Mouse (Mus musculus) gastrocnemius, adult 2 months (tissue): ENCODE measurements at regions not wholly inside any gene's neighbourhood (a gene's known extent, or its start where the extent isn't known, plus 50 kb on each side); places are given as distances from the start of the nearest gene placed in this dataset.

Source experiments
- DNase-seq: peaks from one replicate; pipeline ENCODE4 v3.0.0; 2022
- H3K27ac ChIP-seq: fragments of 200-600 bp; 2 replicates; pipeline ENCODE4 v1.8.1; 2022; ENCODE audit warnings: mild to moderate bottlenecking
- H3K4me3 ChIP-seq: fragments of 200-600 bp; 2 replicates; pipeline ENCODE4 v1.8.1; 2022; ENCODE audit warnings: mild to moderate bottlenecking, moderate library complexity
- CTCF ChIP-seq: fragments of 200-600 bp; IDR thresholded peaks from 2 replicates; pipeline ENCODE4 v1.8.1; 2022; ENCODE audit warnings: antibody characterized with exemption, mild to moderate bottlenecking, moderate library complexity
- intact Hi-C: fragments of 180-260 bp; cut with DNase I; formaldehyde crosslinking; loops from one replicate; pipeline ENCODE4 v1.15.1; 2025

GRCm38 (mm10) chr10:118501571-118501970 lies 60.7 kb downstream of the Ifng start:
- no peak for DNase-seq
- TF ChIP-seq CTCF, result no peak
- no peak overlapping the region for H3K4me3 ChIP-seq
- intact Hi-C loops, result no loop called here
- H3K27ac ChIP-seq, result no peak overlapping the region

DNA sequence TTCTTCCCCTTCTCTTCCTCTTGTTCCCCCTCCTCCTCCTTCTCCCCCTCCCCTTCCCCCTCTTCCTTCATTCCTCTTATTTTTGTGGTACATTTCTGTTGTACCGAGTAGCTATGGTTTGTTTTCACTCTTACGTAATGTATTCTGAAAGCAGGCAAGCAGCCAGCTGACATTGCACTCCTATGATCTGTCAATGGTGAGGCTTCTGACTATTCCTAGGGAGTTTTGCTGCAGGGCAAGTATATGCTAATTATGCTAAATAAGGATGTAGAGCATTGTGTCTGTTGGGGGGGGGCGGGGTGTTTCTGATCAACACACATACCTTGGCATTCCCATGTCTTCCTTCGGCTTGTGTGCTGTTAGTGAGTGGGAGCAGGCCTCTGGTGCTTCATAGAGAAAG lies 64.0 kb downstream of the Ifng start:
- TF ChIP-seq CTCF, result no peak
- no peak overlapping the region for H3K27ac ChIP-seq
- H3K4me3 ChIP-seq, result no peak overlapping the region
- DNase-seq, result no peak
- intact Hi-C loops, result no loop called here

DNA sequence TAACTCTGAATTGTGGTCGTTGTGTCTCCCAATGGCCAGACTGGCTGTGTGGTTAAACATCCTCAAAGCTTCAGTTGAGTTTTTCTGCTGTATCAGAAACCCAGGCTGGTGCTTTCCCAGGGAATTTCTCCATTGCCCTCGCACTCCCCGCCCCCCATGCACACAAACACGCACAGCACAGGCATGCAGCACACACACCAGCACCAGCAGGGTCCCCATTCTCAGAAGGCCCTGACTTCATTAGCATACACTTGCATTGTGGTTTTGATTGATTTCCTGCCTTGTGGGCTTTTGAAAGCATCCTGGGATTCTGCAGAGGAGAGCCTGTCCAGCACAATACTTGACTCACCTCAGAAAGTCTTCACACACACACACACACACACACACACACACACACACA lies 65.3 kb downstream of the Ifng start:
- TF ChIP-seq CTCF, result no peak
- intact Hi-C loops, result no loop called here
- DNase-seq, result no peak
- Histone ChIP-seq H3K4me3 (no peak overlapping the region), H3K27ac (no peak overlapping the region)

DNA sequence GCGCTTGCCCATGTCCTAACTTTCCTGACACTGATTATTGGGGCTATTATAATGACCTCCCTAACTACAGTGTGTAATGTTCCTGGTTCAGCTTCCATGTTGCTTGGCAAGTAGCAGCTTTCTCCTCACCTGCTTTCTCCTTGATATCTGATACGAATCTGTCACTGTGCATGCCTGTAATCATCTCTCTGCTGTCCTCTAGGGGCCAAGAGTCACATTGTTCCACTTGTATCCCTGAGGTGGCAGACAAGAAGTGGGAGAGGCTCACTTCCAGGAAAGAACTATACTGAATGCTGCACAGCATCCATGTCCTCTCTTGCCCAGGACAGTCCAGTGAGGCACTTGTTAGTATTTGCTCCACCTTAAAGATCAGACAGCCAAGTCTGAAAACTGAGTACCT lies 66.8 kb downstream of the Ifng start:
- no peak for DNase-seq
- TF ChIP-seq CTCF, result peak; percentile 47
- intact Hi-C loops, result no loop called here
- Histone ChIP-seq H3K4me3 (no peak overlapping the region), H3K27ac (no peak overlapping the region)

DNA sequence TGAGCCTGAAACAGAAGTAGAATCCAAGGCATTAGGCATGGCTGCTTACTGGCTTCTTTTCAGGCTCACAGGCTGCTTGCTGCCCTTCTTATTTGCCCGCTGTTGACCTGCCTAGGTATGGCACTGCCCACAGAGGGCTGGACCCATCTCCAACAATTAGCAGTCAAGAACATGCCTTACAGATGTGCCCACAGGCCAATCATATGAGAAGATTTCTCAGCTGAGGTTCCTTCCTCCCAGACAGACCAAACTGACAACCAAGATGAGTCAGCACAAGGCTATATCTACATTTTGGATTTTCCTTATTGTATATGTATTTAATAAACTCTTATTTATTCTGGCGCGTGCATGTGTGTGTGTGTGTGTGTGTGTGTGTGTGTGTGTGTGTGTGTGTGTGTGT lies 76.0 kb downstream of the Ifng start:
- TF ChIP-seq CTCF, result no peak
- no peak overlapping the region for H3K27ac ChIP-seq
- no peak overlapping the region for H3K4me3 ChIP-seq
- intact Hi-C loops, result no loop called here
- no peak for DNase-seq

- no peak for DNase-seq
- intact Hi-C loops, result no loop called here
- no peak overlapping the region for H3K4me3 ChIP-seq
- H3K27ac ChIP-seq, result no peak overlapping the region
- TF ChIP-seq CTCF, result no peak
These were observed 77.1 kb downstream of the Ifng start for GRCm38 (mm10) chr10:118517995-118518394.

DNA sequence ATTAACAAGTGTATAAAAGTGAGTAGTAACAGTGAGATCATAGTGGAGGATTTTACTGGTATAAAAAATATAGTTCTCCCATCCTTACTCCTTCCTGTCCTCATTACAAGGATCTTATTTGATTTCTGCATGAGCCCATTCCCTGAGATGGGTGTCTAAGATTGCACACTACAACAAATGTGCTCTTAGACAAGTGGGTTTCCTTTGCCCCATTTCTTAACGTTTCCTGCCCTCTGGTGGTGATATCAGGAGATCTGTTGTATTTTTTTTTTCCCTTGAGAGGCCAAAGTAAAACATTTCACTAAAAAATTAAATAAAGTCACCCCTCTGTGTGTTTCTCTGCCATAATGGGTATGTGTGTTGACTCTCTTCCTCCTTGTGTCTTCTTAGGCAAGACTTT lies 105.1 kb downstream of the Ifng start:
- no peak for DNase-seq
- TF ChIP-seq CTCF, result peak; percentile 51
- intact Hi-C loops, result loop anchor here (10.0 kb wide), 1 partner anchor 101 kb away; the partner anchor contains the start of gene Ifng
- no peak overlapping the region for H3K27ac ChIP-seq
- no peak overlapping the region for H3K4me3 ChIP-seq

GRCm38 (mm10) chr10:118550201-118550600 lies 109.4 kb downstream of the Ifng start:
- intact Hi-C loops, result no loop called here
- Histone ChIP-seq H3K4me3 (no peak overlapping the region), H3K27ac (no peak overlapping the region)
- TF ChIP-seq CTCF, result no peak
- DNase-seq, result no peak

GRCm38 (mm10) chr10:118558848-118559247 lies 118.0 kb downstream of the Ifng start:
- no peak for TF ChIP-seq CTCF
- intact Hi-C loops, result no loop called here
- H3K4me3 ChIP-seq, result no peak overlapping the region
- no peak for DNase-seq
- no peak overlapping the region for H3K27ac ChIP-seq

GRCm38 (mm10) chr10:118564041-118564440 lies 123.2 kb downstream of the Ifng start:
- no peak for DNase-seq
- H3K27ac ChIP-seq, result no peak overlapping the region
- intact Hi-C loops, result no loop called here
- TF ChIP-seq CTCF, result no peak
- no peak overlapping the region for H3K4me3 ChIP-seq

- intact Hi-C loops, result no loop called here
- H3K4me3 ChIP-seq, result no peak overlapping the region
- no peak overlapping the region for H3K27ac ChIP-seq
- TF ChIP-seq CTCF, result no peak
- no peak for DNase-seq
These were observed 123.9 kb downstream of the Ifng start for GRCm38 (mm10) chr10:118564528-118565268.

DNA sequence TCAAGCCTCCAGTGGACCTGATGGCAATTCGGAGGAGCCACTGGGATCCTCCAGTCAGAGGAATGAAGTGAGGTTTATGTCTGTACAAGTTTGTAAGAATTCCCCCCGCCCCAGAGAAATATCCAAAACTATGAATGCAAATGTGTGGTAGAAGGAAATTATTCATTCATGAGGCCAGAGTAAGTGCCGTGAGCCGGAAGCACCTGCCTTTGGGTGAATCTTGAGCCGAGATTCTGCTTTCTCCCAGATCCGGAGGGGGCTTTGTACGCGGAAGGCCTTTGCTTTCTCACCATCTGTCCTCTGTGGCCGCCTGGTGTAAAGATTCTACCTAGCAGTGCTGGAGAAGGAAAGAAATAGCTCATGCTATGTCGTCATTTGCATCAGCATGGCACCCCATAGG lies 127.8 kb downstream of the Ifng start:
- intact Hi-C loops, result no loop called here
- no peak overlapping the region for H3K4me3 ChIP-seq
- H3K27ac ChIP-seq, result no peak overlapping the region
- DNase-seq, result no peak
- no peak for TF ChIP-seq CTCF

- H3K27ac ChIP-seq, result peak overlapping the region; percentile 6; the same call in 1 of the 2 replicates
These were observed 128.6 kb downstream of the Ifng start for GRCm38 (mm10) chr10:118569424-118569823.

DNA sequence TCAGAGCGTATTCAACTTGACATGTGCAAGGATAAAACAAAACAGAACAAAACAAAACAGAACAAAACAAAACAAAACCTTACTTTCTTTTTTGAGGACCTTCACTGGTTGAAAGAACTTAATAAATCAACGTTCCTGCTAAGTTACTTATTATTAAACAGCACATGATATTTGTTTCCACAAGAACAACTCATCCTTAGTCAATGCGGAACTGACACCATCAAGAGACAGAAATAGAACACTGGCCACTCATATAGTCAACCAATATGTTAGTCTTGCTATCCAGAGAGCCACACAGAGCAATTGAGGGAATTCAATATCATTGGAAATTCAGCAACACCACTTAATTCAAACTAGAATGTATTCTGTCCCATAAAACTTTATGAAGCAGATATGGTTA lies 132.4 kb downstream of the Ifng start:
- DNase-seq, result no peak
- TF ChIP-seq CTCF, result no peak
- Histone ChIP-seq H3K27ac (no peak overlapping the region), H3K4me3 (no peak overlapping the region)
- intact Hi-C loops, result no loop called here

More at GRCm38 (mm10) chr10:118569424-118569823, 128.6 kb downstream of the Ifng start:
- intact Hi-C loops, result no loop called here
- DNase-seq, result peak; percentile 38
- H3K4me3 ChIP-seq, result no peak overlapping the region
- TF ChIP-seq CTCF, result no peak

GRCm38 (mm10) chr10:118575570-118575969 lies 134.7 kb downstream of the Ifng start:
- intact Hi-C loops, result no loop called here
- DNase-seq, result no peak
- no peak for TF ChIP-seq CTCF
- Histone ChIP-seq H3K27ac (no peak overlapping the region), H3K4me3 (no peak overlapping the region)
